Mouse (Mus musculus): ENCODE measurements around the gene Ddx6. TPM values are rescaled to one million over a fixed set of nuclear protein-coding genes. Genes with fewer than 3 reads are reported as not detected.
A peak's percentile ranks its signal among the peaks of the same experiment; 100 is the strongest.
"Not testable (repeated sequence)": the region's sequence is repeated elsewhere in the genome, so short reads cannot be mapped to it uniquely, and the experiment has no call there.

Gene Ddx6
- 15.7 and 17.9 TPM in 2 replicates for polyA plus RNA-seq (2015; fragmentation: Nextera tagmentation; extraction: Ambion mirVana)

DNA sequence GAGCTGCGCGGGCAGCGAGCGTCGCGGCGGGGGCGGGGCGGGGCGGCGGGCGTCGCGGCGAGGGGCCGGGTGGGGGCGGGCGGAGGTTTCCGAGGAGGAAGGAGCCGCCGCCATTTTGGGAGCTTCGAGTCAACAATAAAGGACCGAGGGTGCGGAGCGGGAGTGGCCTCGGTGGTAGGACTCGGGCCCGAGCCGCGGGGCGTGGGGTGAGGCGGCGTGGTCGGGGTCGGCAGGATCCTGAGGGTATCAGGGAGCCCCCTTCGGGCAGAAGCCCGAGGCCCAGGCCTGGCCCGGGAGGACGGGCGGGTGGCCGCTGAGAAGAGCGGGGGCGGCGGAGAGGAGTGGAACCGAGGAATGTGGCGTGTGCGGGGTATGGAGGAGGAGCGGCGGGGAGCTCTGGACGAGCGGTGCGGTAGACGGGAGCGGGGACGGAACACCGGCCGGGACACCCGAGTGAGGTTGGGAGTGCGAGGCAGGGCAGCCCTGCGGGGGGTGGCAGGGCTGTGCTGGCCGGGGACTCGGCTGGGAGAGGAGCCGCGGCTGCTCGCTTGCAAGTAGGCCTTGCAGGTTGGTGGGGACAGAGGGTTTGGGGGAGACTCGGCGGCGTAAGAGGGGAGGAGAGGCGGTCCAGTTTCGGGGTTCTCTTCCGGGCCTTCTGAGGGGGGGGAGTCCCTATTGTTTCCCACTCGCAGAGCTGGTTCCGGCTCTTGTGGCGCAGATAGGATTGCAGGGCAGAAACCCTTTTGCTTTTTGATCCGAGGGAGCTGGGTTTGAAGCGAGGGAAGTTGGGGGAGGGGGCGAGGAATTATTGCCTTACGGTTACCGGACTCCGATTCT, at the start of gene Ddx6:
TSS of gene Ddx6 (plus strand) at position 114 of the 837 bp plus-strand sequence.
- peak within 1 kb of the TSS; percentile 87 for H3K4me2 ChIP-seq
- peak within 1 kb of the TSS; percentile 96 for H3K4me3 ChIP-seq
- no peaks in the 10 kb centered on the region for H3K9me3 ChIP-seq
- under 1% methylated on average over 60 of the region's 80 CpGs for WGBS
- peak within 1 kb of the TSS; percentile 100 for H3K27ac ChIP-seq (replicated peaks)
- peak; percentile 76 for ATAC-seq (ENCODE audit: low read depth)
- peaks cover 52% of the 10 kb centered on the region for H3K4me1 ChIP-seq (replicated peaks)
- peak within 1 kb of the TSS; percentile 100 for H3K9ac ChIP-seq
- H3K27me3 ChIP-seq, result no peaks in the 10 kb centered on the region
- H3K36me3 ChIP-seq, result peaks cover 29% of the 10 kb centered on the region

DNA sequence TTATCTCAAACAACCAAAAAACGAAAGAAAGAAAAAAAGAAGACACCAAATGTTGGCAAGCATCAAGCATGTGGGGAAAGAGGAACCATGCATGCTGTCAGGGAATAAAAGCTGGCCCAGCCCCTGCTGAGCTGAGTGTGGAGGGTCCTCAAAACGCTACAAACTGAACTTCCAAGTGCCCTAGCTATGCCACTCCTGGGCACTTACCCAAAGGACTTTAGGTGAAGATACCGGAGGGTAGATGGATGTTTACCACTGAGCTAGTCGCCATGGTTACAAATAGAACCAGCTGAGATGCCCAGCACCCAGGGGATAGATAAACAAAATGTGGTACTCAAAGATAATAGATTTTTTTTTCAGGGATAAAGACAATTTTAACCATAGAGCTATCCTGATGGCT, 43.1 kb upstream of the Ddx6 start, which contains the start of gene Cxcr5:
TSS of gene Cxcr5 (minus strand) at position 281 of the 400 bp plus-strand sequence.
- no peak within 1 kb of the TSS for H3K27ac ChIP-seq (replicated peaks)
- 0 out of 2 replicates have a peak, but pooled peaks cover 4% of the 10 kb centered on the region for H3K9me3 ChIP-seq
- no peak within 1 kb of the TSS for H3K9ac ChIP-seq
- 43% methylated on average over 4 of the region's 4 CpGs for WGBS
- no peaks in the 10 kb centered on the region for H3K27me3 ChIP-seq
- ATAC-seq (ENCODE audit: low read depth), result no peak
- no peak within 1 kb of the TSS for H3K4me3 ChIP-seq
- no peaks in the 10 kb centered on the region for H3K36me3 ChIP-seq
- peaks cover 6% of the 10 kb centered on the region for H3K4me1 ChIP-seq (replicated peaks)
- no peak within 1 kb of the TSS for H3K4me2 ChIP-seq

DNA sequence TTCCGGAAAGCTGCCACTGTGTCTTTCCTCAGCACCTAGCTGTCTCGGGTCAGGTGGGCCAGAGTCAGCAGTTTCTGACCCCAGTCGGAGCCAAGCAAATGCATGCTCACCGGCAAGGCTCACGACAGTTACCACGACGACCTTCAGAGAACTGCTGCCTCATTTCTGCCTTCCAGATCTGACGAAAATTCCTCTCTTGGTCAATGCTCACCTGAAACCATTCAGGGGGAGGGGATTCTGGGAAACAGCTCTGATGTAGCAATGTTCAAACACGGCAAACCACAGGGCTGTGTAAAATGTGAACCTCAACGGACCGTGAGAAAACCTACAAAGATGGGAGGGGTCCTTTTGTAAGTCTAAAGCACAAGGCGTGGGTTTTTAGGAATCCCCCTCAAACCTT, 41.8 kb upstream of the Ddx6 start:
- H3K4me2 ChIP-seq, result no peak overlapping the region
- ATAC-seq (ENCODE audit: low read depth), result no peak
- no peaks in the 10 kb centered on the region for H3K36me3 ChIP-seq
- H3K27me3 ChIP-seq, result no peaks in the 10 kb centered on the region
- H3K4me1 ChIP-seq (replicated peaks), result peaks cover 6% of the 10 kb centered on the region
- 57% methylated on average over 12 of the region's 12 CpGs for WGBS
- H3K9ac ChIP-seq, result no peak overlapping the region
- 0 out of 2 replicates have a peak, but pooled peaks cover 4% of the 10 kb centered on the region for H3K9me3 ChIP-seq
- no peak overlapping the region for H3K4me3 ChIP-seq
- H3K27ac ChIP-seq (replicated peaks), result no peak overlapping the region

DNA sequence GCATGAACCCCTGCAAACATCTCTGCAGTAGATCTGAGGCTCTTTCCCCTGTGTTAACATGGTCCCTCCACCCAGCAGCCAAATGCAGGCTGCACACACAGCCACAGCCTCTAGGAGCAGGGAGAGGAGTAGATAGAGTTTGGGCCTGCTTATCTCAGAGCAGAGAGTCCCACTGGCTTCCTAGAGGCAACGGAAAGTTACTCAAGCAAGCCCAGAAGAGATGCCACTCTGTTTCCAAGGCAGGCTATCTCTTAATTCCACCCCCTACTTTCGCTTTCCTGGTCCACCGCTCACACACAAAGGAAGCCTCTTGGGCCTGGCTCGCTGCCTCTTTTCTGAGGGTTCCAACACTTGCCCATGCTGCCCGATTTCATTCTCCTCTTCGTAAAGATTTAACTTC, 39.3 kb upstream of the Ddx6 start:
- Histone ChIP-seq H3K9ac (no peak overlapping the region), H3K4me2 (no peak overlapping the region), H3K36me3 (no peaks in the 10 kb centered on the region), H3K27ac (replicated peaks) (no peak overlapping the region), H3K9me3 (no peaks in the 10 kb centered on the region), H3K27me3 (no peaks in the 10 kb centered on the region), H3K4me3 (no peak overlapping the region), H3K4me1 (replicated peaks) (peaks cover 6% of the 10 kb centered on the region)
- no peak for ATAC-seq (ENCODE audit: low read depth)
- 42% methylated on average over 6 of the region's 6 CpGs for WGBS

DNA sequence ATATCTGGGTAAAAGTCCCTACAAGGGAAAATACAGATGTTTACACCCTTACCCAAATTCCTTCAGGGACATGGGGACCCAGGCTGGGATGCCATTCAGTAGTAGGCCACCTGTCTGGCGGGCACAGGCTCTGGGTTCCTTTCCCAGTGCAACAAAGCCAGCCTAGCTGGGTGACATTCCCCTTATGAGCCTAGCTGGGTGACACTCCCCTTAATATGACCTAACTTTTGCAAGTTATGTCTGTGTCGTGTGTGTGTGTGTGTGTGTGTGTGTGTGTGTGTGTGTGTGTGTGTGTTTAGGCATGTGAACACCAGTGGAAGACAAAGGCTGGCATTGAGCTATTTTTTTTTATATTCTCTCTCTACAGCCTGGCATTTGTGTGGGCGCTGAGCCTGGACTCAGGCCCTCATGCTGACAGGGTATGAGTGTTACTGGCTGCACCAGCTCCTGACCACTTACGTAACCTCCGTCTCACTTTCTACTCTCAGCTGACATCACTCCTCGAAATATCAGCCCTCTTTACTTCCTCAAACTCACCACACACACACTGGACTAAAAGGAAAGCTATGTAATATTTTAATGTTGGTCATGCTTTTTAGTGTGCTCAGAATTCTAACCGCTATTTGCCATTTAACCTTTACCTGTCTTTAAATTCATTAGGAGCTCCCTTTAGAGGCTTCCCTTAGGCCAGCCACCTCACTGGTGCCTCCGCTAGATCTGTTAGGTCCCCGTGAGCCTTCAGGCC, 37.2 kb upstream of the Ddx6 start:
- Histone ChIP-seq H3K27ac (replicated peaks) (no peak overlapping the region), H3K9ac (no peak overlapping the region), H3K4me2 (no peak overlapping the region), H3K4me3 (no peak overlapping the region), H3K9me3 (no peaks in the 10 kb centered on the region), H3K27me3 (no peaks in the 10 kb centered on the region), H3K4me1 (replicated peaks) (no peaks in the 10 kb centered on the region), H3K36me3 (no peaks in the 10 kb centered on the region)
- no peak for ATAC-seq (ENCODE audit: low read depth)
- WGBS, result 78% methylated on average over 9 of the region's 9 CpGs

DNA sequence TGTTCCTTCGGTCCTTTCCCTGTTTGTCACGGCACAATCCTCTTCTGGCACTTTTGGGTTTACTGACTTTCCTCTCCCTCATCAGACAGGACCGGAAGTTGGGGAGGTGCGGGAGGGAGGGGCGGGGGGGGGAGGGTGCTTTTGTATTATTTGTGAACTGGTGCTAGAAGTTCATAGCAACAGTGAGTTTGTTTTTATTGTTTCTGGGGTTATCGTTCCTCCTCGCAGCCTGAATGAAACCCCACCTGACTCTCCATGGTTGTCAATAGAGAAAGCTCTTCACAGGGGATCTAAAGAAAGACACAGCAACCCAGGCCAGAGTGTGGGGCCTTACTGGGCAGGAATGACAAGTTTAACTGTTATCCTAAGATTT, 36.6 kb upstream of the Ddx6 start:
- Histone ChIP-seq H3K4me3 (no peak overlapping the region), H3K36me3 (no peaks in the 10 kb centered on the region), H3K9ac (no peak overlapping the region), H3K4me1 (replicated peaks) (no peaks in the 10 kb centered on the region), H3K27ac (replicated peaks) (no peak overlapping the region), H3K9me3 (no peaks in the 10 kb centered on the region), H3K4me2 (no peak overlapping the region), H3K27me3 (no peaks in the 10 kb centered on the region)
- WGBS, result 38% methylated on average over 7 of the region's 7 CpGs
- no peak for ATAC-seq (ENCODE audit: low read depth)

DNA sequence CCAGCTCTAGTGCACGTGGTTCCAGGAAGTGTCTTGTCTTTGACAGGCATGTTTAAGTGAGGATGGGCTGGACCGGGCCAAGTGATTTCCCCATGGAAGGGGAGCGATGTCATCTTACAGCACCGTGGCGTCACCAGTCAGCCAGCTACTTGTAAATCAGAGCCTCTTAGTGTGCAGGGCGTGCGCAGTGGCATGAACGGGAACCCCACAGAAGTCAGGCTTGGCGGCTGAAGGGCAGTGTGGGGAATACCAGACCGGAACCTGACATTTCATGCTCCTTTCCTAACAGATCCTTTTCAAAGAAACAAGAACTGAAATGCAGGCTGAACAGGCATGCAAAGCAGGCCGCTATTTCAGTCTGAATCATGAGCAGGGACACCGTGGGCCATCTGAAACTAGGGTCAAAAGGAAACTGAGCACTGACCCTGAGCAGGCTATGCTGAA, 33.7 kb upstream of the Ddx6 start:
- Histone ChIP-seq H3K4me1 (replicated peaks) (no peaks in the 10 kb centered on the region), H3K9ac (no peak overlapping the region), H3K9me3 (no peaks in the 10 kb centered on the region), H3K27ac (replicated peaks) (no peak overlapping the region), H3K36me3 (no peaks in the 10 kb centered on the region), H3K4me2 (no peak overlapping the region), H3K4me3 (no peak overlapping the region), H3K27me3 (no peaks in the 10 kb centered on the region)
- ATAC-seq (ENCODE audit: low read depth), result no peak
- WGBS, result 74% methylated on average over 12 of the region's 12 CpGs

DNA sequence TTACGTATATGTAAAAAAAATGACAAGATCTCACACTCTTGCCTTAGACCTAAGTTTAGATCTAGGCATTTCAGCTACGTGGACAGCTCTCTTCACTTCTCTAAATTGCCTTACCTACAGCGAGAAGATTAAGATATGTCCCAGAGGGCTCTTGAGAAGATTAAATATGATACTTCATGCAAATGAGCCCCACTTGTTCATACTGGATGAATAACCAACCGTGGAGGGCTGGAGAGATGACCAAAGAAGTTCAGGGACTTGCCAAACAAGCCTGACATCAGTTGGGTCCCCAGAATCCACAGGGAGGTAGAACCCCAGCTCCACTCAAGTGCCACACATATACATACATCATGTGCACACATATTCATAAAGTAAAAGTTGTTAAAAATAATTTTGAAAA, 31.4 kb upstream of the Ddx6 start:
- no peaks in the 10 kb centered on the region for H3K9me3 ChIP-seq
- no peaks in the 10 kb centered on the region for H3K27me3 ChIP-seq
- no peaks in the 10 kb centered on the region for H3K36me3 ChIP-seq
- no peak overlapping the region for H3K4me2 ChIP-seq
- no peaks in the 10 kb centered on the region for H3K4me1 ChIP-seq (replicated peaks)
- H3K4me3 ChIP-seq, result no peak overlapping the region
- WGBS, result 82% methylated on average over 4 of the region's 4 CpGs
- no peak overlapping the region for H3K27ac ChIP-seq (replicated peaks)
- H3K9ac ChIP-seq, result no peak overlapping the region
- no peak for ATAC-seq (ENCODE audit: low read depth)

DNA sequence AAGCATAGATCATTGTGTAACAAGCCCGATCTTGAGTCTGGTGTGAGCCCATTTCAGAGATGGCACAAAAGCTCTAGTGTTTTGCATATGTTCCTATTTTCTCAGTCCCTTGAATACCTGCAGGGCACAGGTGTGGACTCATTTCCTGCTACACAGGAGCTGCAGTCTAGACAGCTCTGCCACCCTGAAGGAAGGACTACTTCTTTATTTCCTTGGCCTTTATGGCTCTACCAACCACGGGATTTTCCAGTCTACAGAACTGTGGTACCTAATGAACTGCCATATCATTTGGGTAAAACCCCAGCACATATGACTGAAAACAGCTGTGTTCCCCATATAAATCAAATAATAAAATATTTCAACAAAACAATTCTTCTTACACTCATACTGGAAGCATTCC, 29.6 kb upstream of the Ddx6 start:
- H3K4me3 ChIP-seq, result no peak overlapping the region
- H3K27me3 ChIP-seq, result no peaks in the 10 kb centered on the region
- H3K9ac ChIP-seq, result no peak overlapping the region
- WGBS, result 87% methylated on average over 2 of the region's 2 CpGs
- ATAC-seq (ENCODE audit: low read depth), result no peak
- no peaks in the 10 kb centered on the region for H3K4me1 ChIP-seq (replicated peaks)
- H3K4me2 ChIP-seq, result no peak overlapping the region
- no peaks in the 10 kb centered on the region for H3K9me3 ChIP-seq
- H3K27ac ChIP-seq (replicated peaks), result no peak overlapping the region
- H3K36me3 ChIP-seq, result no peaks in the 10 kb centered on the region

DNA sequence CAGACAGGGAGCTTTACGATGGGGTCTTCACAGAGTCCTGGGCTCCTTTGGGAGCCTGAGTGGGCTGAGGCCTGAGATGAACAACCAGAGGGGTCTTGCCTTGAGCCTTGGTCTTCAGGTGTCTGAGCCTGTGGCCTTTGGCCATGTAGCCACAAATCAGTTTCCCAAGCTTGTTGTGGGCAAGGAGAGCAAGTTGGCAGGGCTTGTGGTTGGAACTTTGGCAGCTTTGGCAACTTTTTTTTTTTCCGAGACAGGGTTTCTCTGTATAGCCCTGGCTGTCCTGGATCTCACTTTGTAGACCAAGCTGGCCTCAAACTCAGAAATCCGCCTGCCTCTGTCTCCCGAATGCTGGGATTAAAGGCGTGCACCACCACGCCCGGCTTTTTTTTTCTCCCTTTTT, 28.6 kb upstream of the Ddx6 start:
- not testable (repeated sequence) for H3K27me3 ChIP-seq; H3K4me3 ChIP-seq; ATAC-seq (ENCODE audit: low read depth); H3K27ac ChIP-seq (replicated peaks); H3K9me3 ChIP-seq; H3K4me1 ChIP-seq (replicated peaks); H3K4me2 ChIP-seq; H3K36me3 ChIP-seq; H3K9ac ChIP-seq
- 89% methylated on average over 7 of the region's 7 CpGs for WGBS

DNA sequence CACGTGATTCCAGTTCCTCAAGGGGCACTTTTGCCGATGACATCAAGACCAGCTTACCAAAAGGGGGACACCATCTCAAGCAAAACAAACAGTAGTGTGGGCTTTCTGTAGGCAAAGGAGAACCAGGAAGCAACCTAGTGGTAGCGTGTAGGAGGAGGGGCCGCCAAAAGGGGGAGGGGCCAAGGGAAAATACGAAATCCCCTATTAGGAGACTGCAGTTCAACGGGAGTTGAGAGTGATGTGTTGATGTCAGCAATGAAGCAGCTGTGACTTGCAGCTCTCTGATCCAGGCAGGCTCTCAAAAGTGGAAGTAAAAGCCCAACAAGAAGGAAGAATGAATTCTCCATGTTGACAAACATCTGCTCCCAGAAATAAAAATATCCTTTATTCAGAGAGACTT, 25.3 kb upstream of the Ddx6 start:
- H3K4me1 ChIP-seq (replicated peaks), result no peaks in the 10 kb centered on the region
- no peaks in the 10 kb centered on the region for H3K9me3 ChIP-seq
- no peaks in the 10 kb centered on the region for H3K27me3 ChIP-seq
- no peaks in the 10 kb centered on the region for H3K36me3 ChIP-seq
- no peak overlapping the region for H3K4me3 ChIP-seq
- no peak overlapping the region for H3K4me2 ChIP-seq
- H3K27ac ChIP-seq (replicated peaks), result no peak overlapping the region
- WGBS, result 41% methylated on average over 6 of the region's 6 CpGs
- ATAC-seq (ENCODE audit: low read depth), result no peak
- H3K9ac ChIP-seq, result no peak overlapping the region

DNA sequence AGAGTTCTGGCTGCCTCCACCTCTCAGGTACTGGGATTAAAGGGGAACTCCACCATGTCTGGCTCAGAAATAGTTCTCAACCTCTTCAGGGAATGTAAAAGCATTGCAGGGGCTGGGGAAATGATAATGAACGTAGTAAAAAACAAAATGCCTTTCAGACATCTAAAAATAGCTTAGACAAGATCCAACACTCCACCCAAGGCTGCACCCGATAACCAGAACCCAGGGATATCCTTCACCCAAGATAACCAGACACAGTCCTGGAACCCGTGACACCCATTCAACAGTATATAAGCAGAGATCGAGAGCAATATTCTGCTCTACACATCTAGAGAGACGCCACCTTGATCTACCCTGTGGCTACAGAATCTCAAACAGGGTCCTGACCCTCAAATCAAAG, 24.6 kb upstream of the Ddx6 start:
- no peak for ATAC-seq (ENCODE audit: low read depth)
- Histone ChIP-seq H3K4me1 (replicated peaks) (no peaks in the 10 kb centered on the region), H3K27me3 (no peaks in the 10 kb centered on the region), H3K4me3 (no peak overlapping the region), H3K4me2 (no peak overlapping the region), H3K9ac (no peak overlapping the region), H3K36me3 (no peaks in the 10 kb centered on the region), H3K27ac (replicated peaks) (no peak overlapping the region), H3K9me3 (no peaks in the 10 kb centered on the region)
- 91% methylated on average over 5 of the region's 5 CpGs for WGBS

All from neural tube, embryonic 13.5 days (tissue).